Mouse (Mus musculus) cerebellum, adult 9-11 months (tissue): ENCODE data around the gene Tfb2m.

Source experiments
- DNase-seq: peaks from one replicate; pipeline ENCODE4 v3.0.0; 2022

The Tfb2m gene

DNA sequence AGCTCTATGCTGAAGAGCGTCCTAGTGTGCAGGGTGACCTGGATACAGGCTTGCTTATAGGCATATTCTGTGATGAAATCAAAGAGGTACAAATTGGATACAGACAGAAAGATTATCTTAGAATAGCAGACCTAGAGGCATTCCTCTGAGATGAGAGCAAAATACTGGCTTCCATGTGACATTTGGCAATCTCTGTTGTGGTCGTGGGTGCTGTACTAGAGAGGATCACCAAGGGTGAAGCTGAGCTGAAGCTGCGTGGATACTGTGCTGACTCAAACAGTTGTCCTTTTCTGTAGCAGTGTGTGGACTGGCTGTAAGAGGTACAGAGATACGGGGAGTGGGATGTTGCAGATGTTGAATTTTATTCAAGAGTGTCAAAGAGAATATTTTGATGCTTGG, 7.9 kb upstream of the Tfb2m start:
- DNase-seq, result no peak

DNA sequence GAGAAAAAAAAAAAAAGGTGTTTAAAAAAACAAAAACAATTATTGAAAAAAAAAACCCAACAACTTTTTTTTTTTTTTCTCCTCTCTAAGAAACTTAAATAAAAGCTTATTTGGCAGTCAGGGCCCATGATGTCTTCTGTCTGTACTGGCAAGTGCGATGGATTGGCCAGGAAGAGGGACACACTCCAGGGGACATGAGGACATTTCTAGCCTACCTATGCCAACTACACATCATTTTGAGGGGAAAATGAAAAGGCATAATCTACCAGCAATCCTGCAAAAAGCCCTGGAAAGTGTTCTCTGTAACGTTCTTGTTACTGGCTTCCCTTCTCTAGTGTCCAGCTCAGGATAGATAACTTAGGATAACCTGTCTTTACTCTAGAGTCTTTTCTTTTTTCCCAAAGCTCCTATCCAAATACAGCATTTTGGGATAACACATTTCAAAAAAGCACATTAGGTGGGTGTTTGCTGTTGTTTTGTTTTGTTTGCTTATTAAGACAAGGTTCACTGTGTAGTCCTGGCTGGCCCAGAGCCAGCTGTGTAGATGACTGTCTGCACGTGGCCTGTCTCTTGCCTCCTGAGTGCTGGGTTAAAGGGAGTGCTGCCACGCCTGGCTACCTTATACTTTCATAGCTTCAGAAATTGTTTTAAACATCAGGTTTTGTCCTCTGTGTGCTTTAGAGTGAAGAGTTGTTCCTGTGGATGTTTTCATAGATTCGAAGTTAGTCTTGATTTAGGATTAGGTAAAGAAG, 7.3 kb upstream of the Tfb2m start:
- no peak for DNase-seq

- DNase-seq, result no peak
Observed at GRCm38 (mm10) chr1:179552751-179553150, 6.7 kb upstream of the Tfb2m start.

DNA sequence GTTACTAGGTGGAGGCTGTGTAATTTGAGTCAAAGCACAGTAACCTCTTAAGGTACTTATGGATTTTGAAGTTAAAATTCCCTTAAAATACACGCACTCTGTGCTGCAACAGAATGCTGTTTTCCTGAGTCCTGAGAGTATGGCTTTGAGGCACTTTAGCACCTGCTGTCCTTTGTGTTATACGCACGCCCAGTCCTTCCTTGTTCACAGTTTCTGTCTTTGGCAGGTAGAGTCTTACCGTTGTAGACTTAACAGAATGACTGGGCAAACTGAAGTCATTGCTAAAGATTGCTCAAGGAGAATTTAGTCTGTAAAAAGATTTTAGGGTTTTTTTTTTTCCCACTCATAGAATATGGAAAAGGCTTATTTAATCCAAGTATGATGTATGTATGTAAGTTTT, 5.9 kb upstream of the Tfb2m start:
- DNase-seq, result no peak

DNA sequence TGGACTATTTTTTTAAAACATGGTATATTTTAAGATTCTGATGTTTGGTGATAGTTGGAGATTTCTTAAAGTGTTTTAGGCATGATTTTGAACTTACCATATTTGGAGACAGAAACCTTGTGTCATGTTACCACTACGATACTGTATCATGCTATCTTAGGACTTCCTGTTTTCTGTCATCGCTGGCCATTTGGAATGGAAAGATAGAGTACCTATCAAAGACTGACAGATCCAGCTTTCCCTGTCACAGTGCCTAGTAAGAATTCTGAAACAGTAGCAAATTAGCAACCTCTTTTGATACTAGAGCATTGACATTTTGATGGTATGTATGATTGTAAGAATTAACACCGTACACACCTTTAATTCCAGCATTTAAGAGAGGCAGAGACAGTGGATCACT, 5.3 kb upstream of the Tfb2m start:
- DNase-seq, result no peak

DNA sequence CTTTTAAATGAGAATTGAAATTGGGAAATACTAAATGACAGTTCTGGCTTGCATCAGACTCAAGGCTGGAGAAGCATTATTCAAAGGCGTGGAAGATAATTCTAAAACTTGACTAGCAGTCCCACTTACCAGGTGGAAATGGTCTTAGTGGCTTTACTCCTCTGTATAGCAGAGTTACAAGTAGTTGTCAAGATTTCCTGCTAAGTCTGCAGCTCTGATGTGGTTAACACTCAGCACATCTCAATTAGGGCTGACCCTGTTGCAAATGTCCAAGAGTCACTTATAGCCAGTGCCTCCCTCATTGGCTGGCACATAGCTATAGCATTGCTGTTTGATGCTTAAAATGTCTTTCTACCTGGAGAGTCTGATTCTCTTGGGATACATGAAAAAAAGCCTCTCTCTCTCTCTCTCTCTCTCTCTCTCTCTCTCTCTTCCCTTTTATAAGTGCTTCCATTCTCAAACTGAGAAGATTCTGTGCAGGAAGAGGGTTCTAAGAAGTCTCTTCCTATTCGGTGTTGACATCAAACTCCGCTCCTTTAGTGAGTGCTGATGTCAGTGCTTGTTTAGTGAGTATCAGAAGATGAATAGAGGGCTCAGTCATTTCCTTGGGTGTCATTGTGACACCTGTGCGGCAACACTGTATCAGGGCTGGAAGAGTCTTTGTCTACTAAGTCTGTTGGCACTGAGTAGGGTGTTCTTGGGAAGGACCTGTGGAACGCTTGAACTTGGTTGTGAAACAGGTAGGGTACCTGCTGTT, 3.1 kb upstream of the Tfb2m start:
- DNase-seq, result no peak

- peak; percentile 50 for DNase-seq
Observed at GRCm38 (mm10) chr1:179548220-179548619, 2.2 kb upstream of the Tfb2m start.

DNA sequence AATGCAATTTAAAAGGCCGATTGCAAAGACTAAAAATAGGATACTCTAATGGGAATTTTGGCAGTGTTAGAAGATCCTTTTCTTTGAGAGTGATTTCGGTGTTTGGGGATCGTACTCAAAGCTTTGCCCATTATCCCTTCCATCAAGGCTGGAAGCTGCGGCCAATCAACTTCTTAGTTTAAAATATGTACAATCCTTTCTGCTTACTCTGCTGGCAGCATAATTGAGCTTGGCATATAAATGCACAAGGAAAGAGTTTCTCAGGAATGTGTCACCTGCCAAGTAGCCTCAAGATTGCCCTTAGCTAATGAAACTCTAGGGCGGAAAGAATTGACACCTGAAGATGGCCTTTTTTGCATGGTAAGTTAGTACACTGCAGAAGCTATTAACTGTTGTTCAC, 1.1 kb upstream of the Tfb2m start:
- DNase-seq, result no peak

DNA sequence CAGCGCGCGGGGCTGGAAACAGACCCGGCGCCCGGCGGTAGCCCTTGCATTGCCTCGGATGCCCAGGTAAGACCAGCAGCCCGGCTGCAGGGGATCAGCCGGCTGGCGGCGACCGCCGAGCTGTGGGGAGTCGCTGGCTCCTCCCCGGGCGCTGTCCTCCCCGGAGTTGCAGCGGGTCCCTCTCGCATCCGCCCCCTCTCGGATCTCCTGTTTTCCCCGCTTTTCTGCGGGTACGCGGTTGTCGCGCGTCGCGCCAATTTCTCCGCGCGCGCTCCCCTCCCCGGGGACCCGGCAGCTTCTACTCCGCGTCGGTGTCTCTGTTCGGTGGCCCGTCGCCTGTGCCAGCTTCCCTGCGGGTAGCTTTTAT, 467 bp upstream of the Tfb2m start:
- no peak for DNase-seq

GRCm38 (mm10) chr1:179541502-179541901, 4.6 kb downstream of the Tfb2m start:
- DNase-seq, result no peak

GRCm38 (mm10) chr1:179539887-179540286, 6.2 kb downstream of the Tfb2m start:
- no peak for DNase-seq

DNA sequence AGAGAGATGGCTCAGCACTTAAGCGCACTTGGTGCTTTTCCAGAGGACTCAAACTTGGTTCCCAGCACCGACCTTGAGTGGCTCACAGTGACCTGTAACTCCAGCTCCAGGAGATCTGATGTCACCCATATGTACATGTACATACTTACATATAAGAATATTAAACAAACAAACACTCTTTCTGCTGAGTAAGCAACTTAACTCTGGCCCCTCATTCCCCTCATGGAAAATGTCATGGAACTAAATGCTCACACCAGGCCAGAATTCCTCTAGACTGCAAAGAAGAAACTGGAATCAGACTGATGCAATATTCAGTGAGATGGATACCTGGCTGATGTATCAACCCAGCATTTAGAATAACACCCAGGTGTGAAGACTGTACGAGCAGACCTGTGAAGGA, 7.0 kb downstream of the Tfb2m start:
- DNase-seq, result no peak

- no peak for DNase-seq
Observed at GRCm38 (mm10) chr1:179519901-179520300, 26.2 kb downstream of the Tfb2m start.

GRCm38 (mm10) chr1:179517713-179518465, 28.2 kb downstream of the Tfb2m start, which contains the start of gene Smyd3:
Smyd3 (minus strand) TSS chr1:179518041.
- DNase-seq, result peak; percentile 87

- peak; percentile 26 for DNase-seq
Observed at GRCm38 (mm10) chr1:179516941-179517712, 28.9 kb downstream of the Tfb2m start.

GRCm38 (mm10) chr1:179511895-179512294, 34.2 kb downstream of the Tfb2m start:
- no peak for DNase-seq

GRCm38 (mm10) chr1:179510546-179511340, 35.3 kb downstream of the Tfb2m start:
- no peak for DNase-seq

GRCm38 (mm10) chr1:179506530-179507315, 39.3 kb downstream of the Tfb2m start:
- peak; percentile 36 for DNase-seq

- no peak for DNase-seq
Observed at GRCm38 (mm10) chr1:179502565-179502964, 43.5 kb downstream of the Tfb2m start.

DNA sequence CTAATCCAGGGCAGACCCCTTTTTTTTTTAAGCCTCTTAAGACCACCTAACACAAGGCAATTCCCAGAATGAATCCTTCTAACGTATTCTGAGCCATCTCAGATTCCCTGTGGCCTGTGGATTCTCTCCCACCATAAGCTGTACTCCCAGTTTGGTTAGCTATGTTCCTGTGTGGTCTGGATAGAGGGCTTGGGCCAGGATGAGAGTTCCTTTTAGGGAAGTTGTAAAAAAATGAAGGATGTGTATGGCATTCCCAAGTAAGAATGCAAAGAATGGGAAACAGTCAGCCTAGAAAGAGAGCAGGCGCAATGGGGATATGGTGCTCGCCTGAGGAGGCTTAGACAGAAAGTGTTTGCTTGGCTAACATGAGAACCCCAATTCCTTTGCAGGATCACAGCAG, 46.8 kb downstream of the Tfb2m start:
- DNase-seq, result no peak

DNA sequence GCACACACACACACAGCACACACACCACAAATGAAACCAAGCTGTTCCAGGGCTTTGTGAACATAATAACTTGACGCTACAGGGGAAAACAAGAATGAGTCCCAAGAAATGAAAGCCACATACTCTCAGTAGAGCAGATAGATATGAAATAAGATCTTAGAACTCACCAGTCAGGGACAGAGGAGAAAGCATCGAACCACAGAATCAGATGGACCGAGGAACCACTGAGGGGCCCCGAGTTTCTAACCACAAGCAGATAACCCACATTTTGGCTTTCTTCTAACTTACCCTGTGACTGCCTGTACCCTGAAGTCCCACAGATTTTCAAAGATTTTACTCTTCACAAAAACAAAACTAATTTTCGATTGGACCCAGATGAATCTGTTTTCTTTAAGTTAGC, 53.2 kb downstream of the Tfb2m start:
- DNase-seq, result no peak
